Mouse (Mus musculus) cortical plate, adult 2 months (tissue): ENCODE data around the gene Dglucy. TPM values are rescaled to one million over a fixed set of nuclear protein-coding genes. Genes with fewer than 3 reads are reported as not detected.

Source experiments
- H3K27ac ChIP-seq: fragments of 200-500 bp; 2 replicates; pipeline ENCODE4 v1.5.1; 2012; ENCODE audit warnings: low read length, control low read depth, inconsistent platforms; ENCODE audit not compliant: insufficient read depth
- H3K4me1 ChIP-seq: fragments of 200-500 bp; 2 replicates; pipeline ENCODE4 v1.6.1; 2011; ENCODE audit warnings: low read length; ENCODE audit not compliant: control insufficient read depth, insufficient read depth
- H3K4me3 ChIP-seq: fragments of 200-500 bp; 2 replicates; pipeline ENCODE4 v1.5.1; 2011; ENCODE audit warnings: mild to moderate bottlenecking, low read length, control low read depth; ENCODE audit not compliant: insufficient read depth
- CTCF ChIP-seq: fragments of 200-500 bp; IDR thresholded peaks from 2 replicates; pipeline ENCODE4 v1.5.1; 2011; ENCODE audit warnings: mild to moderate bottlenecking, control low read depth, low read length; ENCODE audit not compliant: insufficient read depth; ENCODE audit errors: extremely low read depth
- POLR2A ChIP-seq: fragments of 200-500 bp; IDR thresholded peaks from 2 replicates; pipeline ENCODE4 v1.6.1; 2011; ENCODE audit warnings: mild to moderate bottlenecking, low read length, control low read depth; ENCODE audit not compliant: insufficient read depth; ENCODE audit errors: extremely low read depth
- polyA plus RNA-seq: library from polyadenylated mRNA; depleted of rRNA; stranded (reverse); fragments of >200 nt; gene quantifications from 2 replicates; pipeline ENCODE4 v1.2.3, GENCODE M21; 2012

Dglucy gene
- polyA plus RNA-seq, 1 experiment, result 8.0 TPM

DNA sequence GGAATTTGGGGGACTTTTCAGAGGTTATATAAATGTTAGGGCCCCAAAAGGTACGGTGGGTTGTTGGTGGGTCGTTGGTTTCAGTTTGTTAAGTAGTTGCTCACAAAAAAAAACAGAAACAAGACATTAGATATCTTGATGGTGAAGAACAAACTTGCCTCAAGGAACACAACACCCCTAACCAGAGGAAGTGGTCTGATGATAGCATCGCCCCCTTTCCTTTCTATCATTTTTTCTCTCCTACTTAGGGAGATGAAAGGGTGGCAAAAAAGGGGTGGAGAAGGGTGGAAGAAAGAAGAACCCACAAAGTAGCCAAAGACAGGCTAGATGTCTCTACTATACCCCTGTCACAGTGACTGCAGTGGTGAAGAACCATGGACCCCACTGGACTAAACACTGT lies 111.7 kb downstream of the Dglucy start:
- no peak for TF ChIP-seq POLR2A
- TF ChIP-seq CTCF, result no peak
- Histone ChIP-seq H3K27ac (no peak overlapping the region), H3K4me1 (no peaks in the 10 kb centered on the region), H3K4me3 (no peak overlapping the region)

DNA sequence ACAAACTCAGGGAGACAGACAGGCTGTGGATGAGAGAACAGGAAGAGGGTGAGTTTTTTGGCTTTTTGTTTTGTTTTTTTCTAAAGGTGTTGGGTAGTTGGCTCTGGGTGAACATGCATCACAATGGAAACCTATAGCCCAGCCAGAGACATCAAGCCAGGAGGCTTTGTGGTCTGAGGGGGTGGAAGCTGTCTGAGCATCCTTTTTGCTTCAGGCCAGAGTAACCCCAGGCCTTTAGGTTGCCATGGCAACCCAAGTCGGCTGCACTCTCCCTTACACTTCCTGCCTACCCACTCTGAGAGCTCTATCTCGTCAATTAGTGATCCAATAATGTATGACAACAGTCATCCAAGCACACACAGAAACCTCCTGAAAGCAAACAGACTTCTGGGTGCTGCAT lies 116.6 kb downstream of the Dglucy start:
- H3K4me1 ChIP-seq, result no peaks in the 10 kb centered on the region
- no peak overlapping the region for H3K4me3 ChIP-seq
- no peak for TF ChIP-seq POLR2A
- TF ChIP-seq CTCF, result no peak
- H3K27ac ChIP-seq, result no peak overlapping the region

DNA sequence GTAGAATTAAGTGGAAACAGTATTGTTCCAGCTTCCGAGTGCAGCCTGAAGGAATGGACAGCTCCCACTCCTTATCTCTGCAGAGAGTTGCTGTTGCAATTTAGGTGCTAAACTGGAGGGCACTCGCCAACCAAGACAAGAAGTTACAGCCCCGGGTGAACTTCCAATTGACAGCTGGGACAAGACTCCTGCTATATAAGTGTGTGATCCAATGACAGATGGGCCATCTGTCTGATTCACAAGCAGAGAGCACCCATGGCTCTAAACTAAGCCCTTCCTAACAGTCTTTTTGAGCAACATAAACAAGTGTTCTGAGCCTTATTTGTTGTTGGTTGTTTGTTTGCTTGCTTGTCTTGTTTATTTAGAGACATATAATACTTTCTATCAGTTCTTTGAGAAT lies 117.8 kb downstream of the Dglucy start:
- no peak overlapping the region for H3K27ac ChIP-seq
- TF ChIP-seq POLR2A (no peak), CTCF (no peak)

DNA sequence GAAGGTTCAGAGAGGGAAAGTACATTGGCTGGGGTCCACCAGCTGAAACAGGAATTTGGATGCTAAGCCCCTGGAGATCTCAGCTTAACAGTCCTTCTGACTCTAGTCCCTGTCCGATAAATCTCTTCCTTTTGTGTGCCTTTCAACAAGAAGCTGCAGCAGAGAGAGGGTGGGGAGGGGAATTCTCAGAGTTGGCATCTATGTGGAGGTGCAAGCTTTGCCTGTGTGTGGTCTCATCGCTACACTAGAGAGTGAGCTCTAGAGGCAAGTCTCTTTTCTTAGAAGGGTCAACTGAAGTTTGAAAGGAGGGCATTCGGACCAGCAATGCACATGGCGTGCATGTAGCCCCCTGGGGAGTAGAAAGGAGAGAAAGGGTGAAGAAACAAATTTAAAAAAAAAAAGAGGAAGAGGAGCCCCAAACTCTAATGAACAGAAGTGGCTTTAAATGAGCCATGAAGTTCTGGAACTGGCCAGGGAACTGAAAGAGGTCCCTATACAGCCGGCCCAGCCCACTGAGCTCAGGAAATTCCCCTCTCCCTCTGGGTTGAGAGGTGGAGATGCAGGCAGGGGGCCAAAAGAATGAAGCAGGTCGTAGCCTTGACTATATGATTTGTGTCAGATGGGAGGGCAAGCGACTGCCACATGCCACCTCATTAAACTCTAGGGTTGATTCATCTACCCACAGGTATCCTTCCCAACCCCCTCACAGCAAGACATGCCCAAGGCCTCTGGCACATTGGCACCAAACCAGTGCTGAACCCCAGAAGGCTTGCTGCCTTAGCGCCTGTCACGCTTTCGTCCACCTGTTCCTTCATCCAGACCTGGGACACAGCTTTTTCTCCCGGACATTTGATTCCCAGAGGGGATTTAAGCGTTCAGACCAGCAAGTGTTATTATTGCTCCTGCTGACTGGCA lies 119.1 kb downstream of the Dglucy start:
- Histone ChIP-seq H3K27ac (no peak overlapping the region), H3K4me3 (peak overlapping the region; percentile 70), H3K4me1 (no peaks in the 10 kb centered on the region)
- TF ChIP-seq POLR2A (no peak), CTCF (no peak)

More for the DNA sequence above, 117.8 kb downstream of the Dglucy start:
- Histone ChIP-seq H3K4me1 (no peaks in the 10 kb centered on the region), H3K4me3 (no peak overlapping the region)

DNA sequence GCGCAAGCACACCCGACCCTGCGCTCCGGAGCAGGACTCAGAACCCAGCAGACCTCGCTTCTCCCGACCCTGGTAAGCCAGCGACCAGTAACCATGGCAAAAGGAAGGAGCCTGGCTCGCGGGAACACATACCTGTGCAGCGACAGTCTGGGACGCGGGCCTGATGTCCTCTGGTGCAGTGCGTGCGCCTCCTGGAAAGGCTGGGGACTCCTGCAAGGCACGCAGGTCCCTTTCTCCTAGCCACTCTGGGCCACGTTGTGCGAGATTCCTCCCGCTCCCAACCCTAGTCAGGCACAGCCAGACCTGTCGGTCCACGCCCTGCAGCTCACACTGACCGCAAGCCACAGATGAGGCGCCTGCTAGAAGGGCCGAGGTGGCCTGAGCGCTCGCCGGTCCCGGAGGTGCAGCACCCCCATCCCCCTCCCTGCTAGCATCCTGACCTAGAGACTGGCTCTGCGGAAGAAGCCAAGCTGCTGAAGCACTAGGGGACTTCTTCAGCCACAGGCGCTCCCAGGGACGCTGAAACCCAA lies 120.3 kb downstream of the Dglucy start:
- TF ChIP-seq CTCF (no peak), POLR2A (peak; percentile 5; the same call in 1 of the 2 replicates)
- peak overlapping the region; percentile 24; the same call in 1 of the 2 replicates for H3K27ac ChIP-seq

DNA sequence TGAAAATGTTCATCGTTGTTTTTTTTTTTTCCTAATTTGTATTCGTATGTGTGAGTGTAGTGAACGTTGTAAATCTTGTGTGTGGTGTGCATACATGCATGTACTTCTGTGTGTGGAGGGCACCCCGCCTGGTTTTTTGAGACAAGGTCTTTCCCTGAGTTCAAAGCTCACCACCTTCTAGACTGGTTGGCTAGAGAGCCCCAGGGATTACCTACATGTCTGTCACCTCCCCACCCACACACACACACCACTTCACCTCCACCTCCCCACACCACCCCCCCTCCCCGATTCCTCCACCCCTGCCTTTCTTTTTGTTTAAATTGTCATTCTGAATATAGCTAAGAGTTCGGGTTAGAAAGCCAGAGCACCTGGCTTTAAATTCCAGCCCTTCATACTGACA lies 122.0 kb downstream of the Dglucy start:
- Histone ChIP-seq H3K4me3 (no peak overlapping the region), H3K27ac (no peak overlapping the region), H3K4me1 (no peaks in the 10 kb centered on the region)
- TF ChIP-seq CTCF, result no peak
- TF ChIP-seq POLR2A, result no peak

More for the DNA sequence above, 120.3 kb downstream of the Dglucy start:
- H3K4me3 ChIP-seq, result peak overlapping the region; percentile 70
- no peaks in the 10 kb centered on the region for H3K4me1 ChIP-seq

DNA sequence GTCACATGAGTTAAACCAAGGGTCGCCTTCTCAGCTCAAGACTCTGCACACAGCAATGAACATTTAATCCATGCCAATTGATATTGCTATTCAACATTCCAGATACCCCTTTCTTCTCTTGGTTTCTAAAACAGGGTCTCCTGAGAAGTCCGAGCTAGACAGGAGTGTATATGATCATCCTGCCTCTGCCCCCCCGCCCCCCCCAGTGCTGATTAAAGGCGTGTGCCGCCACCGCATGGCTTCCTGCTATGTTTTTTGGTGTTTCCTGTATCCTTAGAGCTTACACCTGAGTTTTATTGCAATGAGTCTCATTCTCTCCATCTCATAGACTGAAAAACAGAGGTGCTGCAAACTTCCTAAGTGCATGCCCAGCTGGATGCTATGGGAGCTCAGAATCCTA lies 122.5 kb downstream of the Dglucy start:
- Histone ChIP-seq H3K4me3 (no peak overlapping the region), H3K4me1 (no peaks in the 10 kb centered on the region)

DNA sequence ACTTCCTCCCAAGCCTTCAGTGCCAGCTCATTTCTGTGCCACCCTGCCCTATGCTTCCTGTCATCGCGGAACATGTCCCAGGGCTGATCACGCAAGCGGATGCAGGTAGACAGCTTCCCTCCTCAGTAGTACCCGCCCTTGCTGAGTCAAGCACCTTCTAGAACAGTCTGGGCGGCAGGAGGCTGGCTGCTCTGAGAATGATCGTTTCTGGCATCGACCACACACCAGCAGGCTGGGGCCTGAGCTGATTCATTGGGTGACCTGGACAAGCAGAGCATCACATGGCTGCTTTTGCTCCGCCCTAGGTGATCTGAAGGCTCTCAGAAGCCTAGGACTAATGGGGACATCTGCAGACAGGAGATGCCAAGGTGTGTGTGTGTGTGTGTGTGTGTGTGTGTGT lies 124.9 kb downstream of the Dglucy start:
- Histone ChIP-seq H3K27ac (no peak overlapping the region), H3K4me3 (no peak overlapping the region), H3K4me1 (no peaks in the 10 kb centered on the region)
- no peak for TF ChIP-seq POLR2A
- TF ChIP-seq CTCF, result no peak

More for the DNA sequence above, 122.5 kb downstream of the Dglucy start:
- no peak overlapping the region for H3K27ac ChIP-seq
- TF ChIP-seq POLR2A (no peak), CTCF (no peak)

DNA sequence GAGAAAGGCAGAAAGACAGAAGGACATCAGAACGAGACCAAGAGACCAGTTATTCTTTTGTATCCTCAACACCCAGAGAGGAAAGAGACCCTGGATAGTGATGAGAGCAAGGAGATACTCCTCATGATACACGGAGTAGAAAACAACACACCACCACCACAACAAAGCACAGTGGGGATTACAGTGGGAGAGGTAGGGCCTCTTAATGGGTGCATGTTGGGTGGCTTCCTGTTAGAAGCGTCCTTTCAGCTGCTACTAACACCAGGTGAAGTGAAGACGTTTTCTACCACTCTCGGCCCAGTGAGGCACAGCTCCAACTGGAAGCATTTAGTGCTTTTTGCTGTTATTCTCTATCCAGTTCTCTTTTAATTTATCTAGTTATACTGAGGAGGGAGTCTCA lies 128.0 kb downstream of the Dglucy start:
- Histone ChIP-seq H3K27ac (no peak overlapping the region), H3K4me1 (peaks cover 9% of the 10 kb centered on the region), H3K4me3 (no peak overlapping the region)
- no peak for TF ChIP-seq POLR2A
- TF ChIP-seq CTCF, result no peak

DNA sequence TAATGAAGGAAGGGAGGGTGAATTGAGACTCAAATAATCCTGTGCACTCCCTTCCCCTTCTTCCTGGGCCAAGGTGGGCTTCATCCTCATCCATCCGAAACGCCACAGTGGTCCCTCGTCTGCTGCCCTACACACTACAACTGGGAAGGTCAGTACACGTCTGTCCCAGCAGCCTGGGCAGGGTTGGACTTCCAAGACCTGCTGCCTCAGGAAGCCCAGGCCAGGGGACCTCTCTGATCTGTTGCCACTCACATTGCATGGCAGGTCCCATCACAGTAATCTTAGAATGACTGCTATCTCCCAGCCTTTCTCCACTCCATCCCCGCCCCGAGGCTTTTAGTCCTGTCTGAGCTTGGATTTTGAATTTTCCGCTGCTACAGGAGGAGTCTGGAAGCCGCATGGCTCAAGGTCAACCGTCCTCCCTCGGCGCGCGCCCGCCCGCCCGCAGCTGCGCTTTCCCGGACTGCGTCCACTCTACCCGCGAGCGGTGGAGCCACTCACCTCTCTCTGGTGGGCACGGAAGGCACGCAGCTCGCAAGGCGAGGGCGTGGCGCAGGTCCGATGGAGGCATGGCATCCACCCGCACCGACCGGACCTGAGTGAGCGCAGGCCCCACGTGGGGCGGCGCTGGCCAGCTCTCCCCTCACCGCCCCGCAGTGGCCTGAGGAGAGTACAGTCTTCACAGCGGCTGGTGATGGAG lies 128.9 kb downstream of the Dglucy start, which contains the start of gene Gpr68:
Gene Gpr68 (minus strand): TSS at position 601 of the 700 bp plus-strand sequence.
- H3K27ac ChIP-seq, result no peak within 1 kb of the TSS

More for the DNA sequence above, 128.9 kb downstream of the Dglucy start, which contains the start of gene Gpr68:
- no peak for TF ChIP-seq CTCF
- no peak for TF ChIP-seq POLR2A
- Histone ChIP-seq H3K4me3 (peak within 1 kb of the TSS; percentile 53), H3K4me1 (peaks cover 9% of the 10 kb centered on the region)
